Mouse (Mus musculus) erythroblast, embryonic 14.5 days (primary cell): ENCODE data around the gene Fastkd5. TPM values are rescaled to one million over a fixed set of nuclear protein-coding genes. Genes with fewer than 3 reads are reported as not detected.

Source experiments
- H3K27me3 ChIP-seq: 2 replicates; pipeline ENCODE4 v1.6.1; 2012; ENCODE audit warnings: inconsistent platforms; ENCODE audit not compliant: control insufficient read depth
- H3K36me3 ChIP-seq: 2 replicates; pipeline ENCODE4 v1.6.1; 2012; ENCODE audit warnings: mild to moderate bottlenecking, inconsistent platforms; ENCODE audit not compliant: control insufficient read depth
- H3K4me1 ChIP-seq: 2 replicates; pipeline ENCODE4 v1.6.1; 2012; ENCODE audit warnings: inconsistent platforms; ENCODE audit not compliant: control insufficient read depth
- H3K4me3 ChIP-seq: replicated peaks from 2 replicates; pipeline ENCODE3; 2012; ENCODE audit warnings: moderate library complexity, mild to moderate bottlenecking, inconsistent platforms
- H3K9me3 ChIP-seq: 2 replicates; pipeline ENCODE4 v1.6.1; 2012; ENCODE audit warnings: low read length, inconsistent platforms, mixed read lengths; ENCODE audit not compliant: control insufficient read depth
- GATA1 ChIP-seq: IDR thresholded peaks from 2 replicates; pipeline ENCODE4 v1.6.1; 2012; ENCODE audit warnings: low read length, inconsistent platforms, mixed read lengths
- TAL1 ChIP-seq: IDR thresholded peaks from 3 replicates; pipeline ENCODE4 v1.6.1; 2012; ENCODE audit warnings: low read length, inconsistent platforms, mixed read lengths
- polyA plus RNA-seq: library from polyadenylated mRNA; stranded (reverse); fragments of >175 nt; gene quantifications from 2 replicates; pipeline ENCODE4 v1.2.3, GENCODE M21; 2012

Gene Fastkd5
- polyA plus RNA-seq, 1 experiment = 0.03 TPM

DNA sequence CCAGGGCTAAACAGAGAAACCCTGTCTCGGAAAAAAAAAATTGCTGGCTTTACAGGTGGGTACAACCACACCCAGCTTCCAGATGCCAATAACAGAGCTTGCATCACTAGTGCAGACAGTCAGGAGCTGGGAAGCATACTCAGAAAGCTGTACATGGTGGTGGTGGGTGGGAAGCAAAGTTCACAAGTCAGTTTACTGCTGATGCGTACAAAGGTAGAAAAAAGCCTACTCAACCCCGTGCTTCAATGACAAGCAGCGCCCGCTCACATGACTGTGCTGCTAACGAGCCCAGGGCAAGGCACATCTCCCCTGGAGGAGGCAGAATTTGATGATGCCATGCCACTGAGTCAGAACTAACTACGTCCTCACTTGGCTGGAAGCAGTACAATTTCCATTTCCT lies 10.9 kb downstream of the Fastkd5 start:
- H3K9me3 ChIP-seq = no peaks in the 10 kb centered on the region
- no peak overlapping the region for H3K4me3 ChIP-seq
- H3K36me3 ChIP-seq = peaks cover 74% of the 10 kb centered on the region

DNA sequence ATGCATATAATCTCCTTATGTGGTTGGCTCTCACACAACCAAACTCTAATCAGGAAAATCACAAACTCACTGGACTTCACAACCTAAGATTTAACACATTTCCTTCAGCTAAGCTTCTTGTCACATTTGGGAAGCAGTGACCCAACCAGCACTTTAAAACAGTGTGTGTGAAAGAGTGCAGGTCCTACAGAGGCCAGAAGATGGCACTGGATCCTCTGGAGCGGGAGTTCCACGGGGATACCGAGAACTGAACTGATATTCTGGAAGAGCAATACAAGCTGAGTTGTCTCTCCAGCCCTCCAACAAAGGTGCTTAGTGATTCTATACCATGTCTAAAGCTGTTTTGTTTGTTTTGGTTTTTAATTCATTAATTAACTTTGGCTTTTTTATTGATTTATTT lies 16.7 kb downstream of the Fastkd5 start:
- peaks cover 41% of the 10 kb centered on the region for H3K36me3 ChIP-seq
- H3K27me3 ChIP-seq = no peaks in the 10 kb centered on the region
- H3K4me3 ChIP-seq = no peak overlapping the region
- H3K4me1 ChIP-seq = peaks cover 4% of the 10 kb centered on the region
- H3K9me3 ChIP-seq = no peaks in the 10 kb centered on the region
- TF ChIP-seq TAL1 (no peak), GATA1 (no peak)

More for the DNA sequence above, 10.9 kb downstream of the Fastkd5 start:
- TF ChIP-seq TAL1 (no peak), GATA1 (no peak)
- H3K4me1 ChIP-seq = no peaks in the 10 kb centered on the region
- no peaks in the 10 kb centered on the region for H3K27me3 ChIP-seq

DNA sequence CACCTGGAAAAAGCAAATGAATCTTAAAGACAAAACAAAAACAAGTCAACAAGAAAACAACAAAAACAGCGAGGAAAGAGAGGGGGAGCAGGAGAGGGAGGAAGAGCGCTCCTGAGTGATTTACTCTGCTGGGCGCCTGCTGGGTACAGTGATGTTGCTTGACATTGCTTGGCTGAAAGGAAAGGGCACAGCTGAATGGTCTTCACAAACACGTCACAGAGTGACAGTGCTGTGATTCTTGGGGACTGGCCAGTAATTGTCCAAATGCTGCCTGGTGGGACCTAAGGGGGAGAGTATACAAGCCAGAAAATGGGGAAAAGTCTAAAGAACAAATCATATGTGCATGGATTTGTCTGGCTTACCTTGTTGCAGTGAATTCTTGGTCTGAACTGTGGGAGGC lies 27.6 kb downstream of the Fastkd5 start:
- no peaks in the 10 kb centered on the region for H3K27me3 ChIP-seq
- no peak for TF ChIP-seq TAL1
- no peak for TF ChIP-seq GATA1
- H3K4me1 ChIP-seq = peaks cover 17% of the 10 kb centered on the region
- no peak overlapping the region for H3K4me3 ChIP-seq
- peaks cover 62% of the 10 kb centered on the region for H3K36me3 ChIP-seq
- no peaks in the 10 kb centered on the region for H3K9me3 ChIP-seq

GRCm38 (mm10) chr2:130598399-130598798 lies 31.4 kb downstream of the Fastkd5 start:
- Histone ChIP-seq H3K4me1 (peaks cover 13% of the 10 kb centered on the region), H3K36me3 (peaks cover 73% of the 10 kb centered on the region)
- TF ChIP-seq GATA1 (no peak), TAL1 (no peak)

GRCm38 (mm10) chr2:130597601-130598010 lies 32.2 kb downstream of the Fastkd5 start:
- Histone ChIP-seq H3K4me1 (peaks cover 13% of the 10 kb centered on the region), H3K4me3 (no peak overlapping the region), H3K27me3 (no peaks in the 10 kb centered on the region), H3K36me3 (peaks cover 69% of the 10 kb centered on the region), H3K9me3 (no peaks in the 10 kb centered on the region)
- TF ChIP-seq GATA1 = no peak
- no peak for TF ChIP-seq TAL1

More at GRCm38 (mm10) chr2:130598399-130598798, 31.4 kb downstream of the Fastkd5 start:
- Histone ChIP-seq H3K9me3 (no peaks in the 10 kb centered on the region), H3K27me3 (no peaks in the 10 kb centered on the region), H3K4me3 (no peak overlapping the region)

DNA sequence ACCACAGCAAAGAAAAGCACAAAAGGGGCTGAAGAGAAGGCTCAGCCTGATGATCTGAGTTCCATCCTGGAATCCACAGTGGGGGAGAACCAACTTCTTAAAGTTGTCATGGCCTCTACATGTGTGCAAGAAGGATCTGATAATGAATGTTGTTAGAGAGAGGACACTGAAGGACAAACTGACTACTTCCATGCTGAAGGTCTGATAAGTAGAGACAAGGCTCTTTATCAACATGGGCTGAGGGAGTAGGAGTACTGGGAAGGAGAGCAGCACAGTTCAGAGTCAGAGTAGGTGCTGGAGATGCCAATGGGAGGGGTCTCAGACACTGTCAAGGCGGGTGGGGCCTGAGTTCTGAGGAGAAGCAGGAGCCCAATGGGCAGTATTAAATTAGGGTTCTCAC lies 34.2 kb downstream of the Fastkd5 start:
- Histone ChIP-seq H3K4me1 (peaks cover 13% of the 10 kb centered on the region), H3K9me3 (no peaks in the 10 kb centered on the region), H3K27me3 (no peaks in the 10 kb centered on the region), H3K36me3 (peaks cover 74% of the 10 kb centered on the region), H3K4me3 (no peak overlapping the region)
- no peak for TF ChIP-seq TAL1
- TF ChIP-seq GATA1 = no peak

DNA sequence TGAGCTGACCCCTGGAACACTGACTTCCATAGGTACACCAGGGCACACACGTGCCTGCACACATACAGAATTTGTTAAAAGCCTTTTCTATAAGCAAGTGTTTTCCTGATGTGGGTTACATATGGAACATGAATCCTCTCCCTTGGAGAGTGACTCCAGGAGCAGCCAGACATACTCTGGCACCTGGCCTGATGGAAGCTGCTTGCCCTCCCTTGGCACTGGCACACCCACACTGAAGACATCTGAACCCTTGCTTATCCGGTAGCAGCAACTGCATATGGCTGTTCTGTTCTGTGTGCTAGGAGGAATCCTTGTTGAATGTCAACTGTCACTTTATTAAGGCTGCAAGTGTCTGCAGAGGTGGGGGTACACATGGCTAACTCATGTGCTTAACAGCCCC lies 38.8 kb downstream of the Fastkd5 start:
- Histone ChIP-seq H3K4me3 (no peak overlapping the region), H3K27me3 (no peaks in the 10 kb centered on the region), H3K36me3 (peaks cover 39% of the 10 kb centered on the region), H3K9me3 (no peaks in the 10 kb centered on the region), H3K4me1 (peaks cover 5% of the 10 kb centered on the region)
- TF ChIP-seq GATA1 = no peak

DNA sequence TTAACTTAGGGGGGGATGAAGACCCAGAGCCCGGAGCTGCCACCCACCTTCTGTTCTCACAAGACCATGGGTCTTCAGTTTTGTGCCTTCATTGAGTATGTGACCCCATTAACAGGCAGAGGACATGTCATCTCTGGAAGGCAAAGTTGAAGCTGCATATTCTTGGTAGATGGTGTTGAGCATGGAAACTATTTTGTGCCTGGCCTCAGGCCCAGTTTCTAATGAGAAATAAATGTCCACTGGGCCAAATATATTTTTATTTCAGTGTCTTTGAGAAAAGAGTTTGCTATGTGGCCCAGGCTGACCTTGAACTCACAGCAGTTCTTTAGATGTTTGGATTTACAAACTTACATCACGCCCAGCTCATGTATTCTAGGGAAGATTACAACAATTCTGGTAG lies 40.1 kb downstream of the Fastkd5 start:
- Histone ChIP-seq H3K4me3 (no peak overlapping the region), H3K27me3 (no peaks in the 10 kb centered on the region), H3K9me3 (no peaks in the 10 kb centered on the region), H3K36me3 (peaks cover 28% of the 10 kb centered on the region), H3K4me1 (peaks cover 3% of the 10 kb centered on the region; the same call in 1 of the 2 replicates)
- TF ChIP-seq GATA1 = no peak
- TF ChIP-seq TAL1 = no peak

DNA sequence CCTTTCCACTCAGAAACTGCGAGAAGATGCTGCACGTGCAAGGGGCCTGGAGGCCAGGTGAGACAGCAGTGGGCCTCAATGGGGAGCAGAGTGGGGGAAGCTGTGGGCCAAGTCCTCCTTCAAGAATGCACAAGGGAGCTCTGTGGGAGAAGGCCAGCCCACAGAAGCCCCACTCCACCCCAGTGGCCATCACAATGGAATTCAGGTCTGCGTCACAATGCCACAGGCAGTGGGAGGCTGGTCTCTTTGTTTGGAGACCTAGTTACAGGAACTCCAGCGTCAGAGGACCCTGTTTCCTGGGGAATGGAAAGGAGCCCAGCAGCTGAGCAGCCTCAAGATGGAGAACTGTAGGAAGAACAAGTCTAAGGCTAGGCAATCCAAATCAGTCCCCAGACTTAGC lies 40.7 kb downstream of the Fastkd5 start:
- Histone ChIP-seq H3K4me3 (no peak overlapping the region), H3K27me3 (peaks cover under 1% of the 10 kb centered on the region; the same call in 1 of the 2 replicates), H3K4me1 (peaks cover 3% of the 10 kb centered on the region; the same call in 1 of the 2 replicates), H3K9me3 (no peaks in the 10 kb centered on the region), H3K36me3 (peaks cover 24% of the 10 kb centered on the region)
- no peak for TF ChIP-seq TAL1
- no peak for TF ChIP-seq GATA1

DNA sequence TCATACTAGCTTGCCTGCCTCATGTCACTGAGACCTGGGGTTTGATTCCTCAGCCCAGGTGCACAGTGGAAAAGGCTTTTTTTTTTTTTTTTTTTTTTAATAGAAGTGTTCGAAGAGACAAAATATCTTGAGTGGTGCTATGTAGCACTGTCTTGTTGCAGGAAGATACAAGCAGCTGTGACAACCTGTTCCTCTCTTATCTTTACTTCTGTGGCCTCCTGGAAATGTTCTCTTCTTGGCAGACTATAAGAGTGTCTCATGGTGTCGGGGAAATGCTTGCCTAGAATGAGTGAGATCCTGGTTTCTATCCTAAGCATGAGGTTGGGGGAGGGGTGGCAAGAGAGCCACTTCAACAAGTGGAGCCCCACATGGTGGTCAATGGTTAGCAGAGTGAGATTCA lies 41.5 kb downstream of the Fastkd5 start:
- H3K4me1 ChIP-seq = peaks cover 3% of the 10 kb centered on the region; the same call in 1 of the 2 replicates
- no peak for TF ChIP-seq TAL1
- no peak for TF ChIP-seq GATA1

More for the DNA sequence above, 41.5 kb downstream of the Fastkd5 start:
- Histone ChIP-seq H3K36me3 (peaks cover 23% of the 10 kb centered on the region), H3K9me3 (no peaks in the 10 kb centered on the region), H3K4me3 (no peak overlapping the region), H3K27me3 (peaks cover 5% of the 10 kb centered on the region; the same call in 1 of the 2 replicates)
